Mouse (Mus musculus) urinary bladder, postnatal 25 days (tissue): ENCODE data around the gene Dhfr.
A peak's percentile ranks its signal among the peaks of the same experiment; 100 is the strongest.

Source experiments
- DNase-seq: peaks from one replicate; pipeline ENCODE4 v3.0.0; 2022; ENCODE audit warnings: low spot score

The Dhfr gene

GRCm38 (mm10) chr13:92393047-92393661, 38.6 kb downstream of the Dhfr start:
- DNase-seq = no peak

DNA sequence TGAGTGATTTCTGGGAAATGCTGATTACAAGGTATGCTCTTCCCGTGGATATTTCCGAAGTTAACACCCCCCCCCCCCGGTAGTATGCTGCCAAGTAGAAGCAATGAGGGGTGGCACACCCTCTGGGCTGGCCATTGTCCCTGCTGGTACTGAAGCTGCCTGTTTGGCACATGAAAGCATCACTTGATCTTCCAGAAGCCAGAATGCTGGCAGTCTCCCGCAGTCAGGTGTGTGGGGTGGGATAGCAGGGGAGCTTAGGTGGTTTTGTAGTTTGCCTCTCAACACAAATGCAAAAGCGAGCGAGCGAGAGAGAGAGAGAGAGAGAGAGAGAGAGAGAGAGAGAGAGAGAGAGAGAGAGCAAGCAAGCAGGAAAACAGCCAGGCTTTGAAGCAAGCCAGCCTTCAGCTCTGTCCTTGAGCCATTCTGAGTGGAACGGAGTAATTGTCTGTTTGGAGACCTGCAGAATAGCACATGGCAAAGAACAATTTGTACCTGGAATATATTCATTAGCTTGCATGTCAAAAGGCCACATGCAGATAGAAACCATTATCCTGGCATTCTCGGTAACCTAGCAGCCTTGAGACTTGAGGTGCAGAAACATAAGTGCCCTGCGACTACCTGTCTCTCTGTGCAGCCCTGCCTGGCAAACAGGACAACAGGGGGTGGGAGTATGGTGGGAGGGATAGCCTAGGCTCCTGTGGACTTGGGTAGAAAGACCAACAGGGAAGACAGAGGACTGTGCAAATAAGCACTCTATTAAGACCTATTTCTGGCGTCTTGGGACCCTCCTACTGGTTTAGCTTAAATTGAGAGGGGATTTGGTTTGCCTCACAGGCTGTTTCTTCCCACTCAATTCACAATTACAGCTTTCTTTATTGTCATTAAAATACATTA, 44.2 kb downstream of the Dhfr start:
- DNase-seq = no peak

- DNase-seq = no peak
Measured at GRCm38 (mm10) chr13:92402063-92402462, 47.5 kb downstream of the Dhfr start.

- no peak for DNase-seq
Measured at GRCm38 (mm10) chr13:92403496-92403895, 49.0 kb downstream of the Dhfr start.

DNA sequence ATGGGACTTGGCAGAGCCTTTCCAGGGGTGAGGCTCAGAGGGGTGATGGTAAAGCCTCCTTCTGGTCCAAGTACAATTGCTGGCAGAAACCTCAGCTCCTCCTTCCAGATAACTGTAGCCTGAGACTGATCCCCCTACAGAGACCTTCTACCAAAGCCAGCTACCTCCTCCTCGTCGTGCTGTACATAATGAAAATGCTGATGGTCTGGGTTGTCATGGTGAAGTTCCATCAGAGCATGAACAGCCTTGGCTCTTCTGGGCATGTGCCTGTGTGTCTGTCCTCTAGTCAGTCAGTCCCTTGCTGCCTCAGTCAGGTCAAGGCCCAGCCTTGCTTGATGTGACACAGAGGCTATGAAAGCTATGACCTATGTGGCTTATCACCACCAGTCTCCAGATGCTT, 56.0 kb downstream of the Dhfr start:
- no peak for DNase-seq

DNA sequence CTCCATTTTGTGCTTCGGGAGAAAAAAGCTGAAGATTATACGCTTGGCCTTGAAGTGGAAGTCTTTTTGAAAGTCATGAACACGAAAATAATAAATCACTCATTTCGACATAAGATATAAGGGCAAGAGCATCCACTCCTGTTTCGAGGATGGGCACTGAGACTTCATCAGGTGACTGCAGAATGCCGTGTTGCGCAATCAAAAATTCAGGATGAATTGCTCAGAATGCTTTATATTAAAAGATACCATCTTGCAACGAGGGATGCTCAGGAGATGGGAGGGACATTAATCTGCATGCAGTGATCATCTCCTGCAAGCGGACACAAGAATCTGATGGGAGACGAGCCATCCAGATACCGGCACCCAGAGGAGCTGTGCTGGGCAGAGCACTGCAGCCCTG, 65.1 kb downstream of the Dhfr start:
- DNase-seq = no peak

- no peak for DNase-seq
Measured at GRCm38 (mm10) chr13:92423711-92424110, 69.2 kb downstream of the Dhfr start.

DNA sequence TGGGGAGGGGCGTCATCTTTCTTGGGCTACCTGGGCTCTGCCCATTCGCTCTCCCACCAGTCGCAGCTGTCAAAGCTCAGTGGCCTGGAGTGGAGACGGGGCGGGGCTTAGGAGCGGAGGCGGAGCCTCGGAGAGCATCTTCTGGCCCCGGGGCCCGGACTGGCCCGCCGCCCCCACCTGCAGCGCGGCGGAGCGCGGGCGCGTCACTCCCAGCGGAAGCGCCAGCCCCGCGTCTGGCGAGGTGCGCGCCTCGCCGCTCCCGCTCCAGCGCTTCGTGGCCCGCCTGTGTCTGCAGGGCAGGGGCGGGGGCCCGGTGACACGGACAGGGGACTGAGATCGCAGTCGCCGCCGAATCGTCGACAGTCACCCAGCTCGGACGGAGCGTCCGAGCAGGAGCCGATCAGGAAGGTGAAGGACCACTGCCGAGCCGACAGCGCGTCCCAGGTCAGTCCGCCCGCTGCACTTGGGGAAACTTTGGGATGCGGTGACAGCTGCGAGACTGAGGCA, 71.3 kb downstream of the Dhfr start, which contains the start of gene Ankrd34b:
Gene Ankrd34b (plus strand): TSS at position 139 of the 507 bp plus-strand sequence.
- peak; percentile 3 for DNase-seq

DNA sequence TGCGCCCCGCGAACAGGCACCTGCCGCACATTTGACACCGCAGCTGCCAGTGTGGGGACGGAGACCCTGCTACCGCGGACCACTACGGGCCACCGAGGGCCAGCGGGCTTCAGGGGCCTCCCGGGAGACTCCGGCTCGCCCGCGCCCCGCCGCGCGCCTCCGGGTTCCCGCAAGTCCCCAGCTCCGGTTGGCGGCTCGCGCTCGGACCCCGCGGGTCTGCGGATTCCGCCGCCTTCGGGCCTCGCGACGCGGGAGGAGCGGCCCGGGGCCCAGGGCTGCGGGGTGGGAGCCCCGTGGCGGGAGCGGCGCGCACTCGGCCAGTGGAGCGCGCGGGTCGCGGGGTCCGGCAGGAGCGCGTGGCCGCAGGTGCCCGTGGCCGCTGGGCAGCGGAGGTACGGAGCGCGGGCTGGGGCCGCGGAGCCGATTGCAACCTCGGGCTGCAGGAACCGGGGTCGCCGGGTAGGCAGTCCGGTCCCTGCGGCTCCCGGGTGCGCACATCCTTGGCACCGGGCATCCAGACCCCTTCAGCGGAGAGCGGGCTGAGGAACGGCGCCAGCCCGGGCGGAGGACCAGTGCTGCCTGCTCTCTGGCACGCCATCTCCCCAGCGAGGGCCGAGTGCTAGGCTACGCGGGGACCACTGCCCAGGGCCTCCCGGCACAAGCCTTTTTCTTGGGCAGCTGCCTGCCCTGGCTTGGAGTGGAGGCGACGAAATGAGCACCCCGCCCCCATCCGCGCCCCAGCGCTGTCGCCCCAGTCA, 71.9 kb downstream of the Dhfr start:
- no peak for DNase-seq

DNA sequence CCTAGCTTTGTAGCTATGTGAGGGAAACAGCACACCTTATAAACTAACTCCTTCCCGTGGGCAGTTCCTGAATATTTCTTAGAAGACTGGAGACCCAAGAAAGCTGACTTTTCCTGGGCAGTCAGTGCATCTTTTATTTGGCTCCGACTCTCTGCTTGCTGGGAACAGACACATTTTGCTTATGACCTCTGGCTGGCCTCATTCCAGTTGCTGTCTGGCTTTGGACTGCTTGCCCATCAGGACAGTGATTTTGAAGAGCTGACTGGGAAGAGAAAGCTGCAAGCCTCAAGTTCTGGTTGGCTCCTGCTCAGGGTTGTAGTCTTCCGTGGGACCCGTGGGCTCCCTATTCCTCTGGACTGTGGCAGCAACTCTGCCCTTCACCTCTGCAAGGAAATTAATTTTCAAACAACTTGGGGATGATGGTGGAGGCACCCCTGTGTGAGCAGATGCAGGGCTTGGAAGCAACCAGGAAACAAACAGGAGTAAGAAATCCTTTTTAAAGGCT, 72.9 kb downstream of the Dhfr start:
- DNase-seq = no peak
